Comparison of ENCODE assay signal across 8 mouse cellular contexts in genomic region chr17:88063980-88064346, GRCm38 (mm10). TPM values are rescaled to one million over a fixed set of nuclear protein-coding genes. Genes with fewer than 3 reads are reported as not detected.
DNase-seq lines count a peak whose midpoint lies in the region; ATAC-seq and TF ChIP-seq lines count a peak whose summit lies in the region.

No protein-coding gene starts in this region.

- peak overlapping the region; percentile 100 for H3K27ac ChIP-seq in forebrain, embryonic 15.5 days (replicated peaks)
- H3K27ac ChIP-seq in liver, postnatal 0 days (ENCODE audit: low read depth), result peak overlapping the region; percentile 100
- peak overlapping the region; percentile 100 for H3K27ac ChIP-seq in neural tube, embryonic 15.5 days (replicated peaks)

- no peak for TF ChIP-seq CTCF in liver, postnatal 0 days (IDR thresholded peaks at IDR 0.05; ENCODE audit: low read depth)

- peaks cover 25% of the 10 kb centered on the region for H3K4me1 ChIP-seq in forebrain, embryonic 15.5 days
- H3K4me1 ChIP-seq in liver, postnatal 0 days (ENCODE audit: insufficient read depth), result 0 out of 2 replicates have a peak, but pooled peaks cover 3% of the 10 kb centered on the region
- H3K4me1 ChIP-seq in neural tube, embryonic 15.5 days, result peaks cover 24% of the 10 kb centered on the region

- 0% methylated on average over 23 of the region's 23 CpGs for WGBS in forebrain, embryonic 15.5 days
- under 1% methylated on average over 23 of the region's 23 CpGs for WGBS in liver, postnatal 0 days (ENCODE audit: insufficient replicate concordance)
- WGBS in neural tube, embryonic 15.5 days, result under 1% methylated on average over 23 of the region's 23 CpGs

- peak overlapping the region; percentile 99 for H3K9ac ChIP-seq in forebrain, embryonic 15.5 days (replicated peaks)
- H3K9ac ChIP-seq in liver, postnatal 0 days (replicated peaks), result peak overlapping the region; percentile 100
- H3K9ac ChIP-seq in neural tube, embryonic 15.5 days (replicated peaks), result peak overlapping the region; percentile 97

- no peaks in the 10 kb centered on the region for H3K27me3 ChIP-seq in forebrain, embryonic 15.5 days
- H3K27me3 ChIP-seq in liver, postnatal 0 days (ENCODE audit: insufficient read depth, low read length), result no peaks in the 10 kb centered on the region
- H3K27me3 ChIP-seq in neural tube, embryonic 15.5 days (replicated peaks), result no peaks in the 10 kb centered on the region

- peak; percentile 64 for DNase-seq in ES-CJ7 (ENCODE audit: low read depth, low spot score)
- peak; percentile 59 for DNase-seq in cerebellum, adult 11 months
- peak; percentile 59 to 60 for DNase-seq in heart, postnatal 14 days
- DNase-seq in kidney, postnatal 4 days, result peak; percentile 69 to 76
- DNase-seq in liver, postnatal 0 days, result peak; percentile 76
- peak; percentile 68 for DNase-seq in testis, postnatal 10 days (ENCODE audit: low spot score)

- TF ChIP-seq EP300 in liver, postnatal 0 days (IDR thresholded peaks at IDR 0.05; ENCODE audit: low read depth), result no peak

- H3K9me3 ChIP-seq in forebrain, embryonic 15.5 days, result no peaks in the 10 kb centered on the region
- no peaks in the 10 kb centered on the region for H3K9me3 ChIP-seq in liver, postnatal 0 days (ENCODE audit: low read length)
- no peaks in the 10 kb centered on the region for H3K9me3 ChIP-seq in neural tube, embryonic 15.5 days (replicated peaks)

- ATAC-seq in forebrain, embryonic 15.5 days (replicated peaks), result peak; percentile 11
- peak; percentile 2 for ATAC-seq in liver, postnatal 0 days
- peak; percentile 7; the same call in 1 of the 2 replicates for ATAC-seq in neural tube, embryonic 15.5 days (ENCODE audit: low FRiP score)

- intact Hi-C loops in heart, postnatal 14 days (cut with DNase I), result loop anchor here (10.0 kb wide), 1 partner anchor 381 kb away; the partner anchor contains the start of gene Foxn2

- peak overlapping the region; percentile 96 for H3K4me3 ChIP-seq in forebrain, embryonic 15.5 days
- peak overlapping the region; percentile 99 for H3K4me3 ChIP-seq in liver, postnatal 0 days (ENCODE audit: low read depth, low read length)
- peak overlapping the region; percentile 98 for H3K4me3 ChIP-seq in neural tube, embryonic 15.5 days (replicated peaks)

- no peaks in the 10 kb centered on the region for H3K36me3 ChIP-seq in forebrain, embryonic 15.5 days
- H3K36me3 ChIP-seq in liver, postnatal 0 days (replicated peaks; ENCODE audit: insufficient read depth, low read length), result no peaks in the 10 kb centered on the region
- H3K36me3 ChIP-seq in neural tube, embryonic 15.5 days, result no peaks in the 10 kb centered on the region

- H3K4me2 ChIP-seq in forebrain, embryonic 15.5 days (replicated peaks), result peak overlapping the region; percentile 60
- peak overlapping the region; percentile 80 for H3K4me2 ChIP-seq in liver, postnatal 0 days (ENCODE audit: low read depth, low read length)
- H3K4me2 ChIP-seq in neural tube, embryonic 15.5 days, result peak overlapping the region; percentile 61

RNA-seq across cellular contexts. Expression of gene Fbxo11, which starts 1.1 kb away (rescaled TPM):
- 35.8 and 35.9 TPM in 2 replicates for polyA plus RNA-seq in forebrain, embryonic 15.5 days (2015; fragmentation: Nextera tagmentation; extraction: Ambion mirVana)
- 10 to 100 TPM; 40.7 to 41.4 TPM for total RNA-seq in heart, postnatal 14 days (2021)
- polyA plus RNA-seq in liver, postnatal 0 days (2015; fragmentation: Nextera tagmentation; extraction: Ambion mirVana), result 4.1 and 4.7 TPM in 2 replicates
- polyA plus RNA-seq in neural tube, embryonic 15.5 days (2015; fragmentation: Nextera tagmentation; extraction: Ambion mirVana), result 22.8 and 28.4 TPM in 2 replicates

Comparison
In these comparisons a context has a peak if more than half of its experiments do, and no peak if none do; other contexts are left out.
1. Peak in every context shown above with its lines: DNase-seq, ATAC-seq, H3K4me3 ChIP-seq and H3K27ac ChIP-seq.